Mouse (Mus musculus) heart, postnatal 14 days (tissue): Measurements from ENCODE around the gene Sobp. TPM values are rescaled to one million over a fixed set of nuclear protein-coding genes. Genes with fewer than 3 reads are reported as not detected.

Experiments used
- DNase-seq, 2 experiments: peaks; one replicate each; pipeline ENCODE4 v3.0.0; 2021 to 2022
- intact Hi-C: fragments of 180-260 bp; cut with DNase I; formaldehyde crosslinking; loops from one replicate; pipeline ENCODE4 v1.15.1; 2025
- total RNA-seq, 2 experiments: library from RNA; stranded (reverse); gene quantifications; 2 replicates each; pipeline ENCODE4 v1.2.3; 2021

The Sobp gene
- total RNA-seq, 2 experiments from 2014 or later = 14.4 to 14.6 TPM

DNA sequence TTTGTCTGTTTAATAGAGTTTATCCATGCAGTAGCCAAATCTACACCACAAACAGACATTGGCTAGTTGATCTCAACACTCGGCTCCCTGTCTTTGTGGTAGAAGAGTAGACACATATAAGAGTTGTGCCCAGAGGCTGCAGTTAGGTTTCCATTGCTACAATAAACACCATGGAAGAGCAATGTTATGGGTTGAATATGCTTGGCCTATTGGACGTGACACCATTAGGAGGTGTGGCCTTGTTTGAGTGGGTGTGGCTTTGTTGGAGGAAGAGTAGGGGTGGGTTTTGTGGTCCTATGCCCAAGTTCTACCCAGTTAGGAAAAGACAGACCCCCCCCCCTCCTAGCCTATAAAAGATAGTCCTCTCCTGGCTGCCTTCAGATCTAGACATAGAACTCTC, 211.3 kb downstream of the Sobp start:
- intact Hi-C loops = no loop called here
- DNase-seq = no peak

GRCm38 (mm10) chr10:42962655-42963054, 211.7 kb downstream of the Sobp start:
- DNase-seq = peak; percentile 47 to 57
- intact Hi-C loops = no loop called here

DNA sequence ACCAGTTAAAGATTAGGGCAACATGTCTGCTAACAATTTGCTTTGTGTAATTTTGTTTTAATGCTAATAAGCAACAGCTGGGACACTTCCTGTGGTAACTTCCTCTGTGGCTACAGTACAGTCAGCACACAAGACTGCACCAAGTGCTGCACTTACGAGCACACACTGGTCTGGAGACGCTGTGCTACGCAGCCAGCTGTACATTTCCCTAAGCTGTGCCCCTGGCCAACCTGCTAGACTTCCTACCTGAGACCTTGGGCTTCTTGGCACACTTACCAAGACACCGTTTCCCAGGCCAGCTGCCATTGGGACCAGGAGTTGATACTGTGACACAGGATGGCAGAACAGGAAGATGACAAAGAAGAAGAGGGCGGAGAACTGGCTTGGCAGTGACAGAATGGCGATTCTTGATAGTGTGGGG, 212.1 kb downstream of the Sobp start:
- DNase-seq = no peak
- intact Hi-C loops = no loop called here

- DNase-seq = peak in 1 of 2 experiments; percentile 28
- intact Hi-C loops = no loop called here
These were observed 212.6 kb downstream of the Sobp start for GRCm38 (mm10) chr10:42961771-42962170.

DNA sequence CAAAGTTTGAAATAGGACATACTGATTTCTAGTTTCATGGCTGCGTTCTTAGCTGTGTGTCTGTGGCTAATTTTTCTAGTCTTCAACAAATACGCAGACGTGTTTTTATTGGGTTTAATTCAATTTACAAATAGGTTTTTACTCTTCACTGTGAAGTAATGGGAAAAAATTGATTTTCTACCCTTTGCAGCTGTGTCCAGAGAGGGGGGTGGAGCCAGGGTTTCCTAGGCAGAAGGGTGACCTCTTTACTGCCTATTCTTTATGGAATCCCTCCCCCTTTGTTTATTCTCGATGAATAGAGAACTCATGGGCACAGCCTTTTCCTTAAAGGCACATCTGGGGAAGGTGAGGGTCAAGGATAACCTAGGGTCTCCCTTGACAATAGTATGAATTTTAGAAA, 215.6 kb downstream of the Sobp start:
- no peak for DNase-seq
- intact Hi-C loops = loop anchor here (1.0 to 10.0 kb wide), 2 partner anchors 32 to 586 kb away; partner anchors contain the start of gene 1700021F05Rik

GRCm38 (mm10) chr10:42957881-42958651, 216.3 kb downstream of the Sobp start:
- intact Hi-C loops = loop anchor here (1.0 to 10.0 kb wide), 2 partner anchors 32 to 587 kb away; partner anchors contain the start of gene 1700021F05Rik
- DNase-seq = peak; percentile 66 to 82

- intact Hi-C loops = loop anchor here (10.0 kb wide), 1 partner anchor 590 kb away; the partner anchor contains the start of gene 1700021F05Rik
- no peak for DNase-seq
These were observed 219.1 kb downstream of the Sobp start for GRCm38 (mm10) chr10:42955205-42955604.

DNA sequence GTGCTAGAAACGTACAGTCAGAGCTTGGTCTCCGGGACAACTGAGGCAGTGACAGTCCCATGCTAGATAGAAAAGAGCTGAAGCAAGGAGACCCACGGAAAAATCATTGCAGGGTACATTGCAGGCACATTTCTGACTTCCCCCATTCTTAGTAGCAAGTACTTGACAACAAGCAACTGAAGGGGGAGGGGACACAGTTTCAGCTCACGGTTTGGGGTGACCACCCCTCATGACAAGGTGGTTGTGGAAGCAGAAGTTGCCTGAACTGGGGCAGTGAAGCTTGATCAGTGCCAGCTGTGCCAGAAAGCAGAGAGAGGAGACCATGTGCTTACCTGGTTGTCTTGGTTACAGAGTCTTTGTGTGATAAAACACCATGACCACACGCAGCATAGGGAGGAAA, 220.7 kb downstream of the Sobp start:
- DNase-seq = no peak
- intact Hi-C loops = loop anchor here (10.0 kb wide), 1 partner anchor 591 kb away; the partner anchor contains the start of gene 1700021F05Rik

Other genes starting within 250 kb of the Sobp start
- 1 to 10 TPM; 2.5 to 2.8 TPM for gene 9030612E09Rik, start 174 bp upstream of the Sobp start, total RNA-seq
- gene Pdss2, start 47.0 kb upstream of the Sobp start, total RNA-seq = 10 to 100 TPM; 23.7 to 27.3 TPM